ENCODE assay signal across 10 mouse cellular contexts in the genomic region with DNA sequence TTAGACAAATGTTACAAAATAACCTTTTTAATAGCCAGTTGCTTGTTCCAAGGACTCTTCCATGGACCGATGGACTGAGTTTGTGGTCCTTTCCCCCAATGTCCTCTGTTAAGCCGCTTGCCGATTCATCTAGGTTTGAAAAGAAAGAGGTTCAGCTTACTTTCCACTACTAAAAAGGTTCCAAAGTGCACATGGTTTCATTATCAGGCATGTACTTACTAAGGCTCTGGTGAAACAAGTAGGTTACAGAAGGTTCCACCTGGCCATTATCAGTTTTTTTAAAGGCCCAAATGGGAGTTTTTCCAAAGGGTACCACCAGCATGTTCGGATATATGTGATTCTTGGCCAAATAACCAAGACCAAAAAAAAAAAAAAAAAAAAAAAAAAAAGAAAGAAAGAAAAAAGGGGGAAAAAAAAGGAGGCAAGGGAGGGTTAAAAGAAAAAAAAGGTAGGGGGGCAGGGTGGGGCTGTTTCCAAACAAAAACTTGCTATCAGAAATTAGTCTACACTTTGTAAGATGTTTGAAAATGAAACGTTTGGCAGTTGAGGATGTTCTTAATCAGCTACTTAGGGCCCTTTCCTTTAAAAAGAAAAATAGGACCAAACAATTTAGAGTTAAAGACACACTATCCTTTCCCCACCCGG. TPM values are rescaled to one million over a fixed set of nuclear protein-coding genes. Genes with fewer than 3 reads are reported as not detected.
DNase-seq lines count a peak whose midpoint lies in the region; ATAC-seq and TF ChIP-seq lines count a peak whose summit lies in the region.
"Had no signal": no experiment of that assay in that cellular context is flagged by ENCODE, and none has a peak within 500 bp of the region (broad histone marks: within the 10 kb centered on the region; RNA-seq: fewer than 3 reads in every experiment).

No protein-coding gene starts in this region.

- peak overlapping the region; percentile 78 for H3K4me3 ChIP-seq in layer of hippocampus, adult 2 months
- H3K4me3 ChIP-seq in embryonic facial prominence, embryonic 12.5 days, result peak overlapping the region; percentile 96
- H3K4me3 ChIP-seq in intestine, embryonic 16.5 days (ENCODE audit: low read length), result peak overlapping the region; percentile 98
- H3K4me3 ChIP-seq in neural tube, embryonic 13.5 days, result peak overlapping the region; percentile 98

- H3K27ac ChIP-seq in layer of hippocampus, adult 2 months, result peak overlapping the region; percentile 40; the same call in 1 of the 2 replicates
- H3K27ac ChIP-seq in embryonic facial prominence, embryonic 12.5 days, result no peak overlapping the region
- H3K27ac ChIP-seq in intestine, embryonic 16.5 days (ENCODE audit: low read length), result peak overlapping the region; percentile 18; the same call in 1 of the 2 replicates
- no peak overlapping the region for H3K27ac ChIP-seq in neural tube, embryonic 13.5 days (replicated peaks)

- TF ChIP-seq CTCF in layer of hippocampus, adult 2 months (conservative IDR thresholded peaks at IDR 0.05), result no peak

- peak overlapping the region; percentile 82 for H3K4me2 ChIP-seq in embryonic facial prominence, embryonic 12.5 days (replicated peaks)
- peak overlapping the region; percentile 77 for H3K4me2 ChIP-seq in intestine, embryonic 16.5 days (ENCODE audit: low read depth, low read length)
- peak overlapping the region; percentile 98 for H3K4me2 ChIP-seq in neural tube, embryonic 13.5 days

- peak overlapping the region; percentile 98 for H3K9ac ChIP-seq in embryonic facial prominence, embryonic 12.5 days
- H3K9ac ChIP-seq in intestine, embryonic 16.5 days (ENCODE audit: low read depth, low read length), result peak overlapping the region; percentile 99
- peak overlapping the region; percentile 96 for H3K9ac ChIP-seq in neural tube, embryonic 13.5 days

- no peak for ATAC-seq in embryonic facial prominence, embryonic 12.5 days (ENCODE audit: insufficient number of reproducible peaks, insufficient read depth, low FRiP score, low TSS enrichment)
- no peak for ATAC-seq in intestine, embryonic 16.5 days
- ATAC-seq in neural tube, embryonic 13.5 days (ENCODE audit: low read depth), result no peak

- H3K4me1 ChIP-seq in embryonic facial prominence, embryonic 12.5 days, result peaks cover 20% of the 10 kb centered on the region
- peaks cover 17% of the 10 kb centered on the region for H3K4me1 ChIP-seq in intestine, embryonic 16.5 days (ENCODE audit: control insufficient read depth, insufficient read depth, low read length)
- H3K4me1 ChIP-seq in neural tube, embryonic 13.5 days (replicated peaks), result peaks cover 56% of the 10 kb centered on the region

- no peaks in the 10 kb centered on the region for H3K27me3 ChIP-seq in embryonic facial prominence, embryonic 12.5 days
- no peaks in the 10 kb centered on the region for H3K27me3 ChIP-seq in intestine, embryonic 16.5 days (replicated peaks; ENCODE audit: control insufficient read depth, insufficient read depth, low read length)
- no peaks in the 10 kb centered on the region for H3K27me3 ChIP-seq in neural tube, embryonic 13.5 days

- 38% methylated on average over 6 of the region's 6 CpGs for WGBS in embryonic facial prominence, embryonic 12.5 days
- WGBS in intestine, embryonic 16.5 days, result 24% methylated on average over 6 of the region's 6 CpGs
- WGBS in neural tube, embryonic 13.5 days, result 44% methylated on average over 6 of the region's 6 CpGs

- H3K36me3 ChIP-seq in embryonic facial prominence, embryonic 12.5 days, result peaks cover 32% of the 10 kb centered on the region
- peaks cover 5% of the 10 kb centered on the region; the same call in 1 of the 2 replicates for H3K36me3 ChIP-seq in intestine, embryonic 16.5 days (ENCODE audit: control insufficient read depth, insufficient read depth, low read length)
- H3K36me3 ChIP-seq in neural tube, embryonic 13.5 days, result peaks cover 46% of the 10 kb centered on the region

- no peak for DNase-seq in layer of hippocampus, adult 2 months (ENCODE audit: low spot score in 2 of 2)
- DNase-seq in layer of hippocampus, adult 9-11 months, result no peak
- no peak for DNase-seq in thymus, postnatal 0 days (ENCODE audit: low spot score)
- no peak for DNase-seq in layer of hippocampus, postnatal 25 days (ENCODE audit: extremely low spot score in 1 of 2, low spot score in 1 of 2)
- no peak for DNase-seq in cerebellum, postnatal 14 days
- DNase-seq: kidney, adult 8-10 months; thymus, postnatal 36 days had no signal

- no peaks in the 10 kb centered on the region for H3K9me3 ChIP-seq in embryonic facial prominence, embryonic 12.5 days
- no peaks in the 10 kb centered on the region for H3K9me3 ChIP-seq in intestine, embryonic 16.5 days (ENCODE audit: control insufficient read depth, low read length)
- no peaks in the 10 kb centered on the region for H3K9me3 ChIP-seq in neural tube, embryonic 13.5 days

RNA-seq across cellular contexts. Expression of a gene that starts 1.3 kb away (rescaled TPM):
- total RNA-seq in layer of hippocampus, adult 2 months (2021), result 10 to 100 TPM; 41.0 to 41.6 TPM
- polyA plus RNA-seq in embryonic facial prominence, embryonic 12.5 days (2016; fragmentation: Nextera tagmentation; extraction: Ambion mirVana), result 47.8 and 51.2 TPM in 2 replicates
- 47.3 and 66.2 TPM in 2 replicates for polyA plus RNA-seq in intestine, embryonic 16.5 days (2015; fragmentation: Nextera tagmentation; extraction: Ambion mirVana)
- polyA plus RNA-seq in neural tube, embryonic 13.5 days (2015; fragmentation: Nextera tagmentation; extraction: Ambion mirVana), result 42.9 and 47.3 TPM in 2 replicates
- polyA plus RNA-seq in thymus, postnatal 0 days (2015; fragmentation: Nextera tagmentation; extraction: Ambion mirVana), result 32.6 and 35.3 TPM in 2 replicates
- 10 to 100 TPM; 35.8 to 49.4 TPM for total RNA-seq in layer of hippocampus, postnatal 25 days (2021)

RNA-seq across cellular contexts. Expression of a gene that starts 1.9 kb away (rescaled TPM):
- 100 to 1,000 TPM; 163 to 180 TPM for total RNA-seq in layer of hippocampus, adult 2 months (2021)
- polyA plus RNA-seq in embryonic facial prominence, embryonic 12.5 days (2016; fragmentation: Nextera tagmentation; extraction: Ambion mirVana), result 915 and 968 TPM in 2 replicates
- 389 and 590 TPM in 2 replicates for polyA plus RNA-seq in intestine, embryonic 16.5 days (2015; fragmentation: Nextera tagmentation; extraction: Ambion mirVana)
- 624 and 649 TPM in 2 replicates for polyA plus RNA-seq in neural tube, embryonic 13.5 days (2015; fragmentation: Nextera tagmentation; extraction: Ambion mirVana)
- 853 and 857 TPM in 2 replicates for polyA plus RNA-seq in thymus, postnatal 0 days (2015; fragmentation: Nextera tagmentation; extraction: Ambion mirVana)
- 100 to 1,000 TPM; 156 to 162 TPM for total RNA-seq in layer of hippocampus, postnatal 25 days (2021)

RNA-seq across cellular contexts. Expression of a gene that starts 7.7 kb away (rescaled TPM):
- total RNA-seq in layer of hippocampus, adult 2 months (2021), result 10 to 100 TPM; 26.2 to 32.2 TPM
- polyA plus RNA-seq in embryonic facial prominence, embryonic 12.5 days (2016; fragmentation: Nextera tagmentation; extraction: Ambion mirVana), result 79.2 and 80.5 TPM in 2 replicates
- 86.7 and 91.2 TPM in 2 replicates for polyA plus RNA-seq in intestine, embryonic 16.5 days (2015; fragmentation: Nextera tagmentation; extraction: Ambion mirVana)
- polyA plus RNA-seq in neural tube, embryonic 13.5 days (2015; fragmentation: Nextera tagmentation; extraction: Ambion mirVana), result 75.3 and 81.2 TPM in 2 replicates
- 58.6 and 62.2 TPM in 2 replicates for polyA plus RNA-seq in thymus, postnatal 0 days (2015; fragmentation: Nextera tagmentation; extraction: Ambion mirVana)
- total RNA-seq in layer of hippocampus, postnatal 25 days (2021), result 10 to 100 TPM; 30.3 TPM

RNA-seq across cellular contexts. Expression of a gene that starts 7.9 kb away (rescaled TPM):
- total RNA-seq in layer of hippocampus, adult 2 months (2021), result 10 to 100 TPM; 23.0 to 26.8 TPM
- 63.7 and 71.2 TPM in 2 replicates for polyA plus RNA-seq in embryonic facial prominence, embryonic 12.5 days (2016; fragmentation: Nextera tagmentation; extraction: Ambion mirVana)
- polyA plus RNA-seq in intestine, embryonic 16.5 days (2015; fragmentation: Nextera tagmentation; extraction: Ambion mirVana), result 58.4 and 65.8 TPM in 2 replicates
- polyA plus RNA-seq in neural tube, embryonic 13.5 days (2015; fragmentation: Nextera tagmentation; extraction: Ambion mirVana), result 71.8 and 76.7 TPM in 2 replicates
- polyA plus RNA-seq in thymus, postnatal 0 days (2015; fragmentation: Nextera tagmentation; extraction: Ambion mirVana), result 139 and 143 TPM in 2 replicates
- 10 to 100 TPM; 23.8 to 29.5 TPM for total RNA-seq in layer of hippocampus, postnatal 25 days (2021)

RNA-seq across cellular contexts. Expression of a gene that starts 23.1 kb away (rescaled TPM):
- 10 to 100 TPM; 20.0 to 23.4 TPM for total RNA-seq in layer of hippocampus, adult 2 months (2021)
- 31.7 and 34.1 TPM in 2 replicates for polyA plus RNA-seq in embryonic facial prominence, embryonic 12.5 days (2016; fragmentation: Nextera tagmentation; extraction: Ambion mirVana)
- polyA plus RNA-seq in intestine, embryonic 16.5 days (2015; fragmentation: Nextera tagmentation; extraction: Ambion mirVana), result 20.6 and 20.8 TPM in 2 replicates
- polyA plus RNA-seq in neural tube, embryonic 13.5 days (2015; fragmentation: Nextera tagmentation; extraction: Ambion mirVana), result 59.4 and 62.0 TPM in 2 replicates
- 4.8 and 5.0 TPM in 2 replicates for polyA plus RNA-seq in thymus, postnatal 0 days (2015; fragmentation: Nextera tagmentation; extraction: Ambion mirVana)
- total RNA-seq in layer of hippocampus, postnatal 25 days (2021), result 10 to 100 TPM; 16.8 to 21.2 TPM

Comparison
In these comparisons a context has a peak if more than half of its experiments do, and no peak if none do; other contexts are left out.
1. H3K27ac ChIP-seq: peak in layer of hippocampus, adult 2 months (single experiment) and intestine, embryonic 16.5 days (single experiment); none in embryonic facial prominence, embryonic 12.5 days (single experiment) and neural tube, embryonic 13.5 days (single experiment).
2. Peak in every context shown above with its lines, with median percentiles within 50 percentile points of each other: H3K4me3 ChIP-seq, H3K4me2 ChIP-seq and H3K9ac ChIP-seq.